In the genomic region with DNA sequence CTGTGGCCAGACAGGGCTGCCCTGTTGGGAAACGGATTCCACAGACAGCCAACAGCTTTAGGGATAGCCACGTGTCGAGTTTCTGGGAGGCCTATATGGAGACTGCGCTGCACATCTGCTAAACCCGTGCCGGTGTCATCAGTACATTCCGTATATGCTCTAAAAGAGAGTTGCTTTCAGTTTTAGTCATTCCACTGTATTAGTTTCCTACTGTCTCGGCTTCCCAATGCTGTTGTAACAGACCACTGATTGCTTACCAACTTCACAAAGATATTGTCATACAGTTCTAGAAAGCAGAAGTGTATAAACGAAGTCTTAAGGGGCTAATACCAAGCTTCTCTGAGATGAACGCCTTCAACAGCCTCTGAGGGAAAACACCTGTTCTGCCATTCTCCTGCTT, we compare ENCODE assay signal across 29 mouse cellular contexts.
"Had no signal": no experiment of that assay in that cellular context is flagged by ENCODE, and none has a peak within 500 bp of the region (broad histone marks: within the 10 kb centered on the region; RNA-seq: fewer than 3 reads in every experiment).

No protein-coding gene starts in this region.

- H3K27me3 ChIP-seq: embryonic facial prominence, embryonic 12.5 days; embryonic facial prominence, embryonic 13.5 days; embryonic facial prominence, embryonic 15.5 days; forebrain, embryonic 12.5 days; forebrain, embryonic 13.5 days; forebrain, embryonic 15.5 days had no signal

- DNase-seq: cerebellum, adult 8-10 months; cerebellum, adult 9-10 months; cerebellum, adult 9-11 months; cerebellum, postnatal 10 days; cerebellum, postnatal 14 days; cerebellum, postnatal 25 days; cerebellum, postnatal 36 days; embryo, embryonic 11 days; forebrain, postnatal 0 days; gastrocnemius, adult 2 months; gastrocnemius, postnatal 10 days; gastrocnemius, postnatal 14 days; gastrocnemius, postnatal 25 days; gastrocnemius, postnatal 36 days; heart, adult 11 months; heart, adult 18-20 months; heart, adult 2 months had no signal

- H3K4me2 ChIP-seq: embryonic facial prominence, embryonic 12.5 days; embryonic facial prominence, embryonic 13.5 days; embryonic facial prominence, embryonic 15.5 days; forebrain, embryonic 12.5 days; forebrain, embryonic 13.5 days; forebrain, embryonic 15.5 days had no signal

- H3K36me3 ChIP-seq: embryonic facial prominence, embryonic 10.5 days; embryonic facial prominence, embryonic 12.5 days; embryonic facial prominence, embryonic 13.5 days; embryonic facial prominence, embryonic 15.5 days; forebrain, embryonic 10.5 days; forebrain, embryonic 12.5 days; forebrain, embryonic 15.5 days; heart, embryonic 10.5 days had no signal

- H3K4me1 ChIP-seq: embryonic facial prominence, embryonic 10.5 days; embryonic facial prominence, embryonic 12.5 days; embryonic facial prominence, embryonic 13.5 days; embryonic facial prominence, embryonic 15.5 days; forebrain, embryonic 10.5 days; forebrain, embryonic 12.5 days; forebrain, embryonic 13.5 days; forebrain, embryonic 15.5 days; heart, embryonic 10.5 days had no signal

- ATAC-seq: forebrain, embryonic 13.5 days; forebrain, embryonic 14.5 days; forebrain, embryonic 15.5 days; forebrain, embryonic 16.5 days; forebrain, postnatal 0 days had no signal

- H3K9ac ChIP-seq: embryonic facial prominence, embryonic 12.5 days; embryonic facial prominence, embryonic 13.5 days; embryonic facial prominence, embryonic 15.5 days; forebrain, embryonic 12.5 days; forebrain, embryonic 13.5 days; forebrain, embryonic 15.5 days; forebrain, postnatal 0 days had no signal

- H3K27ac ChIP-seq: embryonic facial prominence, embryonic 10.5 days; embryonic facial prominence, embryonic 12.5 days; embryonic facial prominence, embryonic 13.5 days; embryonic facial prominence, embryonic 15.5 days; forebrain, embryonic 10.5 days; forebrain, embryonic 12.5 days; forebrain, embryonic 13.5 days; forebrain, embryonic 15.5 days; gastrocnemius, adult 2 months; heart, adult 2 months; heart, embryonic 10.5 days had no signal

- H3K4me3 ChIP-seq: embryonic facial prominence, embryonic 10.5 days; embryonic facial prominence, embryonic 12.5 days; embryonic facial prominence, embryonic 13.5 days; embryonic facial prominence, embryonic 15.5 days; erythroblast, embryonic 14.5 days; forebrain, embryonic 10.5 days; forebrain, embryonic 12.5 days; forebrain, embryonic 13.5 days; forebrain, embryonic 15.5 days; gastrocnemius, adult 2 months; heart, adult 2 months; heart, embryonic 10.5 days had no signal

- H3K9me3 ChIP-seq: embryonic facial prominence, embryonic 10.5 days; embryonic facial prominence, embryonic 12.5 days; embryonic facial prominence, embryonic 13.5 days; embryonic facial prominence, embryonic 15.5 days; forebrain, embryonic 10.5 days; forebrain, embryonic 12.5 days; forebrain, embryonic 13.5 days; forebrain, embryonic 15.5 days; heart, embryonic 10.5 days had no signal
